Mouse (Mus musculus) brain, embryonic 18.5 days (tissue): ENCODE measurements around the gene Urgcp.

Source experiments
- DNase-seq: peaks from one replicate; pipeline ENCODE4 v3.0.0-alpha.2; 2012; ENCODE audit warnings: low read depth, low spot score

Gene Urgcp

DNA sequence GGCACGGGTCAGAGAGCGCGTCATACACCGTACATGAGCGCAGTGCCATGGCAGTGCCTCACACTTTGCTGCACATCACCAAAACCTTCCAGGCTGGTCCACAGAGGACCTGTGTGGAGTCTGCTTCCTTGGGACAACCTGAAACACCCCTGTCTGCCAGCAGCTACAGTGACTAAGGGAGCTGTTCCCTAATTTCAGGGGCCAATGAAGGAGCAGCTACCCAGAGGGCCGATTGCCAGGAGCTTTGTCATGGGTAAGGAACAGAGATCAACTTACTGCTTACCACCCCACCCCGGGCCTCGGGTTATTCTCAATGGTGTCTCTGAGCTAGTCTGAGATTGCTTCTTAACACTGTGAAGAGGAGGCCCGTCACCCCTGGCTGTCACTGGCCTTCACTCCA is 47.0 kb downstream of the Urgcp start:
- DNase-seq, result no peak

GRCm38 (mm10) chr11:5707530-5708353 is 54.4 kb downstream of the Urgcp start:
- peak; percentile 81 for DNase-seq

DNA sequence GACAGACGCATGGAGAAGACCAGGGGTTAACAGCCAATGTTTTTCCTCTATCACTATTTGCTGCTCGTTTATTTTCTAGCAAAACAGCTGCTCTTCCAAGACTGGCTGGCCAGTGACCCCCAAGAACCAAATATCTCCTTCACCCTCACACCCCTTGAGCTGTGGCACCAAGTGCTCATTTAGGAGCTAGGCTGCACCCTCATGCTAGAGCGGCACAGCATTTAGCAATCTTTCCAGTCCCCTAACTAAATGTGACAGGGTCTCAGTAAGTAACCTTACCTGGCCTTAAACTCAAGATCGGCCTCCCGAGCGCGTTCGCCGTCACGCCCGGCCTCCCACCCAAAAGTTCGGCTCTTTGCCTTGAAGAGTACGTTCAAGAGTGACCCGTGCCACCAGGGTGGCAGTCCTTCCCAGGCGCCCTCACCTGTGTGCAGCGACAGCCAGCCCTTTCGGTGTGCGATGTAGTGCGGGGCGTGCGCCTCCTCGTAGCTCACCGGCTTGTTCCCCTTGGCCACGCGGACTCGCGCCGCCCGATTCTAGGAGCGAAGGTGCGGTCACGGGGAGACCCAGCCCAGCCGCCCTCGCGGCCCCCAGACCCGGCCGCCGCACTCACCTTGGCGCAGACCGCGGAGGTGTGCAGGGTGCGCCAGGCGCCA is 55.2 kb downstream of the Urgcp start:
- no peak for DNase-seq

DNA sequence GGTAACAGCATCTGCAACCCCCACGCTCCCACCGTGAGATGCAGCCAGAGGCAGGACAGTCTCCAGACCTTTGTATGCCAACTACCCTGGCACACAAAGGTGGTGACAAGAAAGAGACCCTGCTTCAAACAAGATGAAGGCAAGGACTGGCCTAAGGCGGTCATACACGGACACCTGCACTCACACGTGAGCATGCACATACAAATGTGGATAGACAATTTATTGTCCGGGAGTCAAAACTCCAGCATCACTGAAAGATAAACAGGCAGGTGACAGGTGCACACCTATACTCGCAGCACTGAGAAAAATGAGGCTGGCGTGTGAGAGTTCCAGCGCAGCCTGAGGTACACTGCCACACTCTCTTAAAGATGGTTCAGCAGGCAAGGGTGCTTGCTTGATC is 56.2 kb downstream of the Urgcp start:
- DNase-seq, result no peak

DNA sequence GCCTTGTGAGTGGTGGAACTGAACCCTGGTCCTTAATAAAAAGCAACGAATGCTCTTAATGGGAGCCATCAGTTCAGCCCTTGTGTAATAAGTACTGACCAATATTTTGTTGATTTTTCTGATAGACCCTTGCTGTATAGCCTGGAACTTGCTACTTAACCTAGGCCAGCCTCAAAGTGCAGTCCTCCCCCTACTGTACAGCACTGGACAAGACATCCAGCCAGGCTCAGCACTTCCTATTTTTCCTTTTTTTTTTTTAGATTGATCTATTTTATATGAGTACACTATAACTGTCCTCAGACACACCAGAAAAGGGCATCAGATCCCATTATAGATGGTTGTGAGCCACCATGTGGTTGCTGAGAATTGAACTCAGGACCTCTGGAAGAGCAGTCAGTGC is 58.8 kb downstream of the Urgcp start:
- DNase-seq, result no peak

DNA sequence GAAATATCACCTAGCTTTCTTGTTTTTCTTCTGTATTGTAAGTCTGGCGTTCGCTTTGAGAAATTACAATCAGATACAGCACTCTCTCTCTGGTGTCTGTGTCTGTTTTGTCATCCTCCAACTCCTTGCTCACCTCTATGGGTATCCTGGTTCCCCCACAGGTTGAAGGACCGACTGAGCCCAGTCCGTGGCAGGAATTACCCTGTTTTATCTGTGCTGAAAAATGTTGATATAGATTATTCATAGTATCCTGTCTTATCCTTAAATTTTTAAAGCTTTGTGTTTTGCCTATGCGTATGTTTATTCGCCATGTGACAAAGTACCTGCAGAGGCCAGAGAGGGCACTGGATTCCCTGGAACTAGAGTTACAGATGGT is 59.2 kb downstream of the Urgcp start:
- no peak for DNase-seq

GRCm38 (mm10) chr11:5702271-5702956 is 59.8 kb downstream of the Urgcp start:
- no peak for DNase-seq

DNA sequence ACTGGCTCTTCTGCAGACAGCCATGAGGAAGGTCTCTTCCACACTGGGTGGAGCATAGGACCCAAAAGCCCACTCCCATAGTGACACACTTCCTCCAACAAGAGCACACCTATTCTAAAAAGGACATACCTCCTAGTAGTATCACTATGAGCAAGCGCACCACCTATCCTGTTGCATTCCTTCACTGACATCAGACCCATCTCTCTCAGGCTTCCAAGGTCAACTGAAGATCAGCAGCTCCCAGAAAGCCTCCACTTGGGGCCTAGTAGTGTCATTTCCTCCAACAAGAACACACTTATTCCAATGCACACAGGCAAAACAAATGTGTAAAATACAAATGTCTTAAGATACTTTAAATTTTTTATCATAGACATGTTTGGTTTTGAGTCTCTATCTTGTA is 60.4 kb downstream of the Urgcp start:
- DNase-seq, result no peak

- DNase-seq, result no peak
Observed at GRCm38 (mm10) chr11:5701300-5701699, 60.9 kb downstream of the Urgcp start.

- DNase-seq, result no peak
Observed at GRCm38 (mm10) chr11:5700808-5701207, 61.4 kb downstream of the Urgcp start.

GRCm38 (mm10) chr11:5691775-5692174 is 70.4 kb downstream of the Urgcp start:
- no peak for DNase-seq

DNA sequence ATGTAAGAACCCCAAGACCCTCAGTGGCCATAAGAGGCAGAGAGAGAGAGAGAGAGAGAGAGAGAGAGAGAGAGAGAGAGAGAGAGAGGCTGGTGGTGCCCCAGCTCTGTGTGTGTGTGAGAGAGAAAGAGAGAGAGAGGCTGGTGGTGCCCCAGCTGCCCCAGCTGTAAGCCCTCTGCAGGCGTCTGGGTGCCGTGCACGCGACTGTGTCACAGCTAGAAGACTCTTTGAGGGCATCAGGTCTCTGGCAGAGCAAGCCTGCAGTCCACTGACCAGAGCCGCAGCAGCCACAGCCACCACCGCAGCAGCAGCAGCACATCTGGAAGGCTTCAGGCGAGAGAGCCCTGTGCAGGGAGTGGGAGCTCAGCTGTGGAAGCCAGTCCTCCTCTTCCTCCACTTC is 77.9 kb downstream of the Urgcp start:
- no peak for DNase-seq

DNA sequence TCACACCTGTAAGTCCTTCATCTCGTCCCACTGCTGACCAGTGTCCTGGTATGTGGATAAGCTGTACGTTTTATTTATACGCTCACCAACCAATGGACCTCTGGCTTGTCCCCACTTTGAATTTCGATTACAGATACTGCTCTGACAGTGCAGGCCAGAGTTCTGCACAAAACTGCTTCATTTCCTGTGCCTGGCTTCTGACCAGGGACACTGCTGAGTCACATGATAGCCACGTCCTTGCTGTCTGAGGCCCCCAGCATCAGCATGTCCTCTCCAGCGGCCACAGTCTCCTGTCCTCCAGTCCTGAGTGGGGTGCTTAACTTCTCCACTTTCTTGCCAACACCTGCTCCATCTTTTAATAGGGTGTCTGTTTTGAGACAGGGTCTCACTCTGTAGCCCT is 79.6 kb downstream of the Urgcp start:
- no peak for DNase-seq
